Mouse (Mus musculus) ovary, postnatal 10 days (tissue): ENCODE results near the gene Ucn2.

ENCODE experiments used
- DNase-seq: peaks from one replicate; pipeline ENCODE4 v3.0.0; 2022; ENCODE audit warnings: low spot score

The Ucn2 gene

DNA sequence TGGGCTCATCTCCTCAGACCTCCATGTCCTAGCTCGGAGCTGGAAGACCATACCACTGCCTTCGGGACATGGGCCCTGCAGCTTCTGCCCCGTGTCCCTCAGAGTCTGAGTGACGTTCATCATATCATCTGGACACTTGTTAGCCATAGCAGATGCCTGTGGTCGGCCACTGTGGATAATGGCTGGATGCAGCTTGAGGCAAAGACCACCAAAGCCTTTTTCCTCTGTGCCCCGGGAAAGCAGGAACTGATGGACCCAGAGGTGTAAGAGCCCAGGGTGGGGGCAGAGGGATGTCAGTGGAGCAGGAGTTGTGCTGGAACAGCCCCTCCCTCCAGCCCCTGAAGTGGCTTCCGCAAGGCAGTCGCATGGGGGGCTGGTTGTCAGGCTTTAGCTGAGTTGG lies 45.9 kb downstream of the Ucn2 start:
- no peak for DNase-seq

GRCm38 (mm10) chr9:109032435-109032834 lies 46.6 kb downstream of the Ucn2 start:
- no peak for DNase-seq
